Mouse (Mus musculus): Measurements from ENCODE around the gene Nkx2-5.
A peak's percentile ranks its signal among the peaks of the same experiment; 100 is the strongest.

The Nkx2-5 gene

GRCm38 (mm10) chr17:26844909-26845148 lies at the start of gene Nkx2-5:
Gene Nkx2-5 (minus strand): TSS chr17:26845009.
- DNase-seq (ENCODE audit: low spot score in 2 of 2), result no peak

DNA sequence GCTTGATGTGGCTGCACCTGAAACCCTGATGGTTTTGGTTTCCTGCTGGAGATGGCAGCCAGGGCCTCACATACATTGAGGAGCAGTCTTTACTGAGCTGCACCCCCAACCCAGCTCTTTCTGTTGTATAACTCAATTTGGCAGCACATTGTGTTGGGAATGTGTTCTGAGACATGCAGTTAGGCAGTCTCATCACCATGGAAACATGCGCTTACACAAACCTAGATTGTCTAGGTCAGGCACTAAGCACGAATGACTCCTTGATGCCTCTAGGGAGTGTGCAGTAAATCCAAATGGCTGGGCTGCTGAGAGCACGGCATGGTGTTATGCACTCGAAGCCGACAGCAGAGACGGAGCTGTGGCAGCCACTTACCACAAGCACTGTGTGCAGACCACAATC lies 49.5 kb upstream of the Nkx2-5 start:
- no peak for DNase-seq (ENCODE audit: low spot score in 2 of 2)

GRCm38 (mm10) chr17:26893492-26893891 lies 48.7 kb upstream of the Nkx2-5 start:
- no peak for DNase-seq (ENCODE audit: low spot score in 2 of 2)

DNA sequence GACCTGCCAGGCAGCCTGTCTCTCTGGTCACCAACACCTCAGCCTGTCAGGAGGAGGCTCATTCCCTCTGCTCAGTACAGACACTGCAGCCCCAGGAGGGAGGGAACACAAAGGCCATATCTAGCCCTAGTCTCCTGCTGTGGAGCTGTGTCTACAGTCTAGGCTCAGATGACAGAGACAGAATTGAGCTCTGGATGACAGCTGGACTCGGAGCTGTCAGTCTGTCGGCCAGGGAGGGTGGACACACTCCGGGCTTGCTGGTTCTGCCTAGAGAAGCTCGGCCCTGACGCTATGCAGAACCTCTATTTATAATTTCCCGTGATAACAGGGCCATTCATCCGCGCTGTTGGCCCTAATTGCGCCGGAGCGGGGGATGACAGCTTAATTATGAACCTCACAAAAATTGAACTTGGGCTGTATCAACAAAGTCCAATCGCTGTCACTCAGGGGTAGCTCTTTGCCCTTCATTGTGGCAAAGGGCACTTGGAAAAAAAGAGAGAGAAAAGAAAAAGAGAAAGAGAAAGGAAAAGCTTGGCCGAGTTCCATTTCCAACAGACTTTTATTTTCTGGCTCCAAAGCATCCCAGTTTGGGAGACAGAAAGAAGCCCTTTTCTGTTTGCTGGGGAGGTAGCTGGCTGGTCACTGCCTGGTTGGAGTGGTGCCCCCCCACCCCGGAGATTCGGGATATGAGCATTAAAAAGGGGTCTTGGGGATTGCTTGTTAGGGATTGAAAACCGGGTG lies 48.0 kb upstream of the Nkx2-5 start:
- no peak for DNase-seq (ENCODE audit: low spot score in 2 of 2)

DNA sequence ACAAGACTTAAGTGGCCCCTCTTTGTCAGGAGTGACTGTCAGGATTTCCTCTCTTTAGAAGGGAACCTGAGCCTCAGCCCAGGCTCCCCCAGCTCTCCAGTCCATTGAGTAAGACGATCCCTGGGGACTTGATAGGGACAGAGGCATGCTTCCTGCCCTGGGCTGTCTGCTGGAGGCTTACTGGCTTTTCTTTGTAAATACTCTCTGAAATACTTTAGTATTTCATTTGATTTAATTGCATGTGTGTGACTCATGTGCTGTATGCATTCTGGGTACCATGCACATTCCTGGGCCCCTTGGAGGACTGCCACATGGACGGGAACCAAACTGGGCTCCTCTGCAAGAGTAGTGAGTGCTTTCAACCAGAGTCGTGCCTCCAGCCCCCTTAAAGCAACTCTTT lies 43.1 kb upstream of the Nkx2-5 start:
- no peak for DNase-seq (ENCODE audit: low spot score in 2 of 2)

- peak; percentile 62 to 79 for DNase-seq (ENCODE audit: low spot score in 2 of 2)
These were observed 41.4 kb upstream of the Nkx2-5 start for GRCm38 (mm10) chr17:26886047-26886749.

- peak; percentile 52 to 70 for DNase-seq (ENCODE audit: low spot score in 2 of 2)
These were observed 40.5 kb upstream of the Nkx2-5 start for GRCm38 (mm10) chr17:26884995-26885926.

GRCm38 (mm10) chr17:26883585-26883984 lies 38.8 kb upstream of the Nkx2-5 start:
- no peak for DNase-seq (ENCODE audit: low spot score in 2 of 2)

DNA sequence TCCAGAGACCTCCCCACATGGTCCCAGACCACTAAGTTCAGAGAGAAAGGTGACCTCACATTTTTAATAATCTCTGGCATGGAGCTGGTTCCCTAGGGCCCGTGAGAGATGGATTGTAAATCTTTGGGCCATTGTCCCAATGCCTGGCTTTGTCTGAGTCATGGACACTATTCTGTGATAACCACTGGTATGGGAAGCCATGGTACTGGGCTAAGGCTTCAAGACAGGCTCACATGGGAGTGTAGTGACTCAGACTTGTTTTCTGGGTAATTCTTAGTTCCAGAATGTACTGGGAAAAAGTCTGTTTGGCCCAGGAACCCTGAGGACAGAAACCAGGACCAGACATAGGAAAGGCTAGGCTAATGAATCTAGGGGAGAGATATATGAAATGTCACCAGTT lies 37.9 kb upstream of the Nkx2-5 start:
- DNase-seq (ENCODE audit: low spot score in 2 of 2), result no peak

DNA sequence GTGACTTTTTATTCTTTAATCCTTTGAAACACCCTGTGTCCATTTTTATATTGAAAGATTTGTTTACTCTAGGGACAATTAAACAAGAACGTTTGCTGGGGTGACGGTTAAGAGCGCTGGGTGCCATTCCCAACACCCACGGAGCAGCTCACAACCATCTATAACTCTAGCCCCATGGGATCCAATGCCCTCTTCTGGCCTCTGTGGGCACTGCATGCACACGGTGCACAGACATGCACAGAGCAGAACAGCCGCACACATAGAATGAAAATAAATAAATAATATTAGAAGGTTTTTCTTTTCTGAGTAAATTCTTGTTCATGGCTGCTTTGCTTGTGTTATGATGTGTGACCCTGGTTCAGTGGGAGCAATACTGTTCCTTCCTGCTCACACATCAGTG lies 34.4 kb upstream of the Nkx2-5 start:
- DNase-seq (ENCODE audit: low spot score in 2 of 2), result no peak

DNA sequence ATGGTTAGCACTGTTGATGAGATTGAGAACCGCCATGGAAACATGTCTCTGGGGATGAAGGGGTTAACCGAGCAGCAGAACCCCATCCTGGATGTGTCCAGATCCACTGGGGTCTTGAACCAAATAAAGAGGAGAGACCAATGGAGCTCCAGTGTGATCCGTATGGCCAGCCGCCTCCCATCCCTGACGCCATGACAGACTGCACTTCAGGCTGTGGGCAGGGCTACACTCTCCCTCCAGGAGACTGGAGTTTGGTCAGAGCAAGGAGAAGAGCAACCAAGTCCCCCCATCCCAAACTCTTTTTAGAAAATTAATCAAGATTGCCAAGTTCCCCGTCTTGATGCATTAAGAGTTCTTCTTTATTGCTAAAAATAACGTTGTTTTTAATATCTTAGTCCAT lies 33.1 kb upstream of the Nkx2-5 start:
- no peak for DNase-seq (ENCODE audit: low spot score in 2 of 2)

- DNase-seq (ENCODE audit: low spot score in 2 of 2), result no peak
These were observed 29.7 kb upstream of the Nkx2-5 start for GRCm38 (mm10) chr17:26874542-26874941.

DNA sequence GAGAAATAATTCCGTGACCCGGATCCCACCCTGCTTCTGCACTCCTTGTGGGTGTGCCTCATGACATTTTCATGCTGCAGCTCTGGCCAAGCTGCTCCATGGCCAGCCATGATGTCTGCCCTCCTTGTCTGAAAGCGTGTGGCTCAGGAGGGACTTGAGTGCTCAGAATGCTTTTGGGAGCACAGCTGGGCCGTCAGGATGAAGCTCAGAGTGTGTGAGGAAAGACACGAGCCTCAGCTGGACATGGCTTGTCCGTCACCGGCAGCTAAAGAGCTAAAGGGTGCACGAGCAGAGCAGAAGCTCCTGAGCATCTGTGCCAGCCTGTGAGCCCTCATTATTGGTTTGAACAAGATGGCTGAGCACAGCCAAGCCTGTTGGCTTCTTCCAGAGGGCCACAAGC lies 28.7 kb upstream of the Nkx2-5 start:
- no peak for DNase-seq (ENCODE audit: low spot score in 2 of 2)

GRCm38 (mm10) chr17:26872870-26873269 lies 28.1 kb upstream of the Nkx2-5 start:
- no peak for DNase-seq (ENCODE audit: low spot score in 2 of 2)

- DNase-seq (ENCODE audit: low spot score in 2 of 2), result no peak
These were observed 23.9 kb upstream of the Nkx2-5 start for GRCm38 (mm10) chr17:26868756-26869155.

DNA sequence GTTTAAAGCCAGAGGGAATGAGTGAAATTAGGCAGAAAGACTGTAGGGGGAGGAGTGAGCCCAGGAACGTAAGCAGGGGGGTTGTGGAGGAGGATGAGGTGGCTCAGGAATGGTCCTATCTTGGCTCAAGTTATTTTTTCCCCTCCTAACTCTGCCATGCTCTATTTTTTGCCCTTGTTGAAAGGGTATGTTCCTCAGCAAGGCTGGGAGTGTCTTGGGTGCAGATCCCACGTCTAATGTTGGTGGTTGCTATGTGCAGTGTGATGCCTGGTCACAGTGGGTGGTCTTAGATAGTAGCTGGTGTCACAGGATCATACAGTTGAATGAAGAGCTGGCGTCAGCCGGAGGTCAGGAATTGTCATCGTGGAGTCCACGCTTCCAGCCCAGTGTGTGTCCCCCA lies 20.3 kb upstream of the Nkx2-5 start:
- no peak for DNase-seq (ENCODE audit: low spot score in 2 of 2)

GRCm38 (mm10) chr17:26864343-26864742 lies 19.5 kb upstream of the Nkx2-5 start:
- no peak for DNase-seq (ENCODE audit: low spot score in 2 of 2)

DNA sequence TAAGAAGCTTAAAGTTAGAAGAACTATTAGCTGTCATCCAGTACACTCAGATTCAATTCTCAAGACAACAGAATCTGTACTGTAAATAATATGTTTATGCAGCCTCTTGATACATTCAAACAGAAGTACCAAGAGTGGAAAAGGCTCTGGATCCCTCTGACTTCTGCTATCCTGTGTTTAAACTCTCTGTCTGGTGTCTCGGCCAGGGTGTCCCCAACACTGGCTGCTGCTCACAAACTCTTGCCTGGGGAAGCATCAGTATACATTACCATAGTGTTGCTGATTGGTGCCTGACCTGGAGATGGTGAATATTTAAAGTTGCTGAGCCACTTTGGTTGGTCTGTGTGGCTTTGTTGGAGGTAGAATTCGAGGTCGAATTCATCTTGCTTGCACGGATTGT lies 17.0 kb upstream of the Nkx2-5 start:
- DNase-seq (ENCODE audit: low spot score in 2 of 2), result no peak

GRCm38 (mm10) chr17:26861383-26861782 lies 16.6 kb upstream of the Nkx2-5 start:
- DNase-seq (ENCODE audit: low spot score in 2 of 2), result no peak

GRCm38 (mm10) chr17:26860906-26861305 lies 16.1 kb upstream of the Nkx2-5 start:
- no peak for DNase-seq (ENCODE audit: low spot score in 2 of 2)

- no peak for DNase-seq (ENCODE audit: low spot score in 2 of 2)
These were observed 7.5 kb upstream of the Nkx2-5 start for GRCm38 (mm10) chr17:26852262-26852661.

- no peak for DNase-seq (ENCODE audit: low spot score in 2 of 2)
These were observed 6.3 kb upstream of the Nkx2-5 start for GRCm38 (mm10) chr17:26851136-26851460.

Data from natural killer cell, adult 2 months (primary cell).